Mouse (Mus musculus) myocyte (in vitro differentiated cells): ENCODE data around the gene Lexm. TPM values are rescaled to one million over a fixed set of nuclear protein-coding genes. Genes with fewer than 3 reads are reported as not detected.

Source experiments
- H3K27me3 ChIP-seq: one replicate; pipeline ENCODE4 v1.6.1; 2011; ENCODE audit not compliant: control insufficient read depth, insufficient read depth, insufficient read length
- H3K36me3 ChIP-seq: one replicate; pipeline ENCODE4 v1.6.1; 2011; ENCODE audit not compliant: control insufficient read depth, insufficient read depth
- H3K4me2 ChIP-seq: one replicate; pipeline ENCODE4 v1.6.1; 2011; ENCODE audit warnings: low read depth, control low read depth
- H3K4me3 ChIP-seq: one replicate; pipeline ENCODE4 v1.5.1; 2011; ENCODE audit warnings: mild to moderate bottlenecking, control low read depth, moderate library complexity
- H3K79me2 ChIP-seq: one replicate; pipeline ENCODE4 v1.6.1; 2011; ENCODE audit not compliant: control insufficient read depth, insufficient read depth
- H3ac ChIP-seq: one replicate; pipeline ENCODE4 v1.6.1; 2011; ENCODE audit not compliant: control insufficient read depth, insufficient read length
- CEBPB ChIP-seq: IDR thresholded peaks from 2 replicates; pipeline ENCODE4 v1.6.1; 2011; ENCODE audit warnings: mild to moderate bottlenecking, moderate library complexity; ENCODE audit not compliant: poor library complexity, insufficient read depth, severe bottlenecking
- E2F4 ChIP-seq: IDR thresholded peaks from one replicate; pipeline ENCODE4 v1.6.1; 2011; ENCODE audit warnings: mild to moderate bottlenecking, control low read depth, moderate library complexity; ENCODE audit not compliant: insufficient read depth
- MAX ChIP-seq: IDR thresholded peaks from one replicate; pipeline ENCODE4 v1.6.1; 2011; ENCODE audit warnings: low read depth, mild to moderate bottlenecking, control low read depth
- MYOD1 ChIP-seq, 3 experiments: IDR thresholded peaks; one replicate each; pipeline ENCODE4 v1.6.1; 2011; ENCODE audit warnings: control low read depth in 2 of 3, low read depth in 2 of 3, mild to moderate bottlenecking in 2 of 3, moderate library complexity in 1 of 3; ENCODE audit not compliant: insufficient read length in 2 of 3, control insufficient read depth in 1 of 3
- MYOG ChIP-seq, 3 experiments: IDR thresholded peaks; one replicate each; pipeline ENCODE4 v1.6.1; 2011; ENCODE audit warnings: control low read depth in 2 of 3, low read depth in 2 of 3, mild to moderate bottlenecking in 2 of 3; ENCODE audit not compliant: insufficient read length in 2 of 3, control insufficient read depth in 1 of 3, insufficient read depth in 1 of 3
- POLR2A ChIP-seq: IDR thresholded peaks from one replicate; pipeline ENCODE4 v1.6.1; 2011; ENCODE audit warnings: low read depth, mild to moderate bottlenecking, control low read depth, moderate library complexity; ENCODE audit not compliant: insufficient read length
- POLR2AphosphoS2 ChIP-seq: IDR thresholded peaks from one replicate; pipeline ENCODE4 v1.6.1; 2011; ENCODE audit warnings: low read depth, control low read depth; ENCODE audit not compliant: insufficient read length
- REST ChIP-seq: IDR thresholded peaks from one replicate; pipeline ENCODE4 v1.6.1; 2011; ENCODE audit warnings: mild to moderate bottlenecking, control low read depth, moderate library complexity; ENCODE audit not compliant: insufficient read depth, insufficient read length
- SRF ChIP-seq: IDR thresholded peaks from one replicate; pipeline ENCODE4 v1.6.1; 2011; ENCODE audit warnings: low read depth; ENCODE audit not compliant: control insufficient read depth, insufficient read length
- TCF12 ChIP-seq: IDR thresholded peaks from one replicate; pipeline ENCODE4 v1.6.1; 2011; ENCODE audit warnings: mild to moderate bottlenecking, control low read depth; ENCODE audit not compliant: poor library complexity, insufficient read depth, severe bottlenecking
- TCF3 ChIP-seq: IDR thresholded peaks from one replicate; pipeline ENCODE4 v1.6.1; 2011; ENCODE audit warnings: low read depth, control low read depth; ENCODE audit not compliant: insufficient read length
- USF1 ChIP-seq: IDR thresholded peaks from one replicate; pipeline ENCODE4 v1.6.1; 2011; ENCODE audit warnings: low read depth, mild to moderate bottlenecking, control low read depth, moderate library complexity
- polyA plus RNA-seq: library from polyadenylated mRNA; unstranded; fragments of >200 nt; fragmentation: generic; extraction: Trizol; gene quantifications from one replicate; pipeline ENCODE4 v1.2.1, GENCODE M21; 2012; ENCODE audit warnings: missing spikeins

Lexm gene
- not detected for polyA plus RNA-seq

DNA sequence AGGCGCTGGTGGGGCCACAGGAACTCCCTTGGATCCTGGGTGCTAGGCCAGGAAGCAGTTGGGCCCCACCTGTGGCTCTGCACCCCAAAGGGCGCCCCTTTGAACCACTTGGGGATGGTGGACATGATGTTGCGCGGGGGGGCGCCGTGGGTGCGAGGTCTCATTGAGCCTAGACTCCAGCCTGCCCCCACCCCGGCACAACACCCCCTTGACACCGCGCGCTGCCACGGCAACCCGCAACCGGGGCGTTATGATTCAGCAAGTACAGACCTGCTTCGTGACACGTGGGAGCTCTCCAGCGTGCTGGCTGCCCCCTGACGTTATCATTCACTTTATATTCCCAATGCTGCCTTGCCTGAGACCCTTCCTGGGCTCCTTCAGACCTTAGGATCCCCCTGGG lies at the start of gene Lexm:
Lexm (minus strand) TSS at position 186 of the 400 bp plus-strand sequence.
- Histone ChIP-seq H3K4me2 (no peak within 1 kb of the TSS), H3K36me3 (no peaks in the 10 kb centered on the region), H3K79me2 (no peaks in the 10 kb centered on the region), H3K27me3 (peaks cover 8% of the 10 kb centered on the region), H3K4me3 (no peak within 1 kb of the TSS), H3ac (no peak within 1 kb of the TSS)
- no peak for TF ChIP-seq USF1
- no peak for TF ChIP-seq TCF12
- no peak for TF ChIP-seq E2F4
- no peak for TF ChIP-seq MYOD1 (IDR thresholded peaks at IDR 0.05; ENCODE audit: control insufficient read depth in 1 of 3, insufficient read length in 2 of 3, low read depth in 2 of 3)
- peak; percentile 76 for TF ChIP-seq REST

DNA sequence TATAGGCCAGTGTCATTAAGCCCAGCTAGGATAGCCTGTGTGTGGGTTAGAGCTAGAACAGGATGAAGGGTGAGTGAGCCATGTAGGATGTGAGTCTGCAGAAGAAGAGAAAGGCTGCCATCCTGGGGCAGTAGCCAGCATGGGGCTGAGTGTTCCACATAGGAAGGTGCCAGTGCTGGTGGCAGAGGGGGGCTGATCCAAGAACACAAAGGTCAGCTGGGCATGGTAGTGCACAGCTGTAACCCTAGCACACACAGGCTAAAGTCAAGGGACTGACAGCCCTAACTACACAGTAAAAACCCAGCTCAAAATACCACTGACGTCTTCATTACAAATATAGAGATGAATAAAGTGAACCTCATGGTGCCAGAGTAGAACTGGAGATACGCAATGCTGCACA lies 49.5 kb upstream of the Lexm start:
- no peaks in the 10 kb centered on the region for H3K79me2 ChIP-seq
- no peak overlapping the region for H3K4me3 ChIP-seq
- no peak overlapping the region for H3K4me2 ChIP-seq
- H3K27me3 ChIP-seq: no peaks in the 10 kb centered on the region
- H3ac ChIP-seq: no peak overlapping the region
- H3K36me3 ChIP-seq: peaks cover 40% of the 10 kb centered on the region
- no peak for TF ChIP-seq CEBPB
- no peak for TF ChIP-seq REST
- no peak for TF ChIP-seq E2F4
- no peak for TF ChIP-seq MAX
- no peak for TF ChIP-seq TCF12
- TF ChIP-seq SRF: no peak
- no peak for TF ChIP-seq MYOG (IDR thresholded peaks at IDR 0.05; ENCODE audit: control insufficient read depth in 1 of 3, insufficient read depth in 1 of 3, insufficient read length in 2 of 3, low read depth in 2 of 3)
- no peak for TF ChIP-seq TCF3
- no peak for TF ChIP-seq POLR2AphosphoS2
- TF ChIP-seq POLR2A: no peak
- no peak for TF ChIP-seq MYOD1 (IDR thresholded peaks at IDR 0.05; ENCODE audit: control insufficient read depth in 1 of 3, insufficient read length in 2 of 3, low read depth in 2 of 3)
- TF ChIP-seq USF1: no peak

- Histone ChIP-seq H3K27me3 (no peaks in the 10 kb centered on the region), H3K4me3 (no peak overlapping the region), H3K36me3 (peaks cover 41% of the 10 kb centered on the region), H3K4me2 (no peak overlapping the region), H3K79me2 (no peaks in the 10 kb centered on the region), H3ac (no peak overlapping the region)
- TF ChIP-seq SRF: no peak
- TF ChIP-seq REST: no peak
- TF ChIP-seq CEBPB: no peak
- TF ChIP-seq MAX: no peak
- TF ChIP-seq TCF3: no peak
- TF ChIP-seq TCF12: no peak
- no peak for TF ChIP-seq MYOD1 (IDR thresholded peaks at IDR 0.05; ENCODE audit: control insufficient read depth in 1 of 3, insufficient read length in 2 of 3, low read depth in 2 of 3)
- no peak for TF ChIP-seq POLR2AphosphoS2
- no peak for TF ChIP-seq POLR2A
- TF ChIP-seq MYOG (IDR thresholded peaks at IDR 0.05; ENCODE audit: control insufficient read depth in 1 of 3, insufficient read depth in 1 of 3, insufficient read length in 2 of 3, low read depth in 2 of 3): no peak
- TF ChIP-seq USF1: no peak
- no peak for TF ChIP-seq E2F4
Observed at GRCm38 (mm10) chr4:106665673-106666072, 48.6 kb upstream of the Lexm start.

- no peak overlapping the region for H3K4me2 ChIP-seq
- no peaks in the 10 kb centered on the region for H3K27me3 ChIP-seq
- no peak for TF ChIP-seq MYOD1 (IDR thresholded peaks at IDR 0.05; ENCODE audit: control insufficient read depth in 1 of 3, insufficient read length in 2 of 3, low read depth in 2 of 3)
- no peak for TF ChIP-seq TCF3
- no peak for TF ChIP-seq USF1
- TF ChIP-seq REST: no peak
- TF ChIP-seq POLR2A: no peak
- TF ChIP-seq MYOG (IDR thresholded peaks at IDR 0.05; ENCODE audit: control insufficient read depth in 1 of 3, insufficient read depth in 1 of 3, insufficient read length in 2 of 3, low read depth in 2 of 3): no peak
- no peak for TF ChIP-seq TCF12
- no peak for TF ChIP-seq POLR2AphosphoS2
- TF ChIP-seq SRF: no peak
- TF ChIP-seq MAX: no peak
- TF ChIP-seq E2F4: no peak
- no peak for TF ChIP-seq CEBPB
- no peak overlapping the region for H3K4me3 ChIP-seq
- H3K79me2 ChIP-seq: no peaks in the 10 kb centered on the region
- H3ac ChIP-seq: no peak overlapping the region
- H3K36me3 ChIP-seq: peaks cover 38% of the 10 kb centered on the region
Observed at GRCm38 (mm10) chr4:106665269-106665668, 48.2 kb upstream of the Lexm start.

- H3ac ChIP-seq: no peak overlapping the region
- H3K36me3 ChIP-seq: peaks cover 34% of the 10 kb centered on the region
- no peaks in the 10 kb centered on the region for H3K27me3 ChIP-seq
- TF ChIP-seq MYOD1 (IDR thresholded peaks at IDR 0.05; ENCODE audit: control insufficient read depth in 1 of 3, insufficient read length in 2 of 3, low read depth in 2 of 3): no peak
- TF ChIP-seq SRF: no peak
- TF ChIP-seq POLR2A: no peak
- no peak for TF ChIP-seq MYOG (IDR thresholded peaks at IDR 0.05; ENCODE audit: control insufficient read depth in 1 of 3, insufficient read depth in 1 of 3, insufficient read length in 2 of 3, low read depth in 2 of 3)
- TF ChIP-seq USF1: no peak
- TF ChIP-seq POLR2AphosphoS2: no peak
- TF ChIP-seq MAX: no peak
- no peak overlapping the region for H3K4me2 ChIP-seq
- H3K79me2 ChIP-seq: no peaks in the 10 kb centered on the region
- H3K4me3 ChIP-seq: no peak overlapping the region
Observed at GRCm38 (mm10) chr4:106664697-106665096, 47.7 kb upstream of the Lexm start.
